Mouse (Mus musculus): ENCODE results near the gene Klkb1. TPM values are rescaled to one million over a fixed set of nuclear protein-coding genes. Genes with fewer than 3 reads are reported as not detected.
"Not testable (repeated sequence)": the region's sequence is repeated elsewhere in the genome, so short reads cannot be mapped to it uniquely, and the experiment has no call there.

Klkb1 gene
- polyA plus RNA-seq (2015; fragmentation: Nextera tagmentation; extraction: Ambion mirVana): not detected in 2 replicates

GRCm38 (mm10) chr8:45294687-45295086 lies at the start of gene Klkb1:
TSS of gene Klkb1 (minus strand) at chr8:45294859.
- Histone ChIP-seq H3K9me3 (no peaks in the 10 kb centered on the region), H3K4me3 (no peak within 1 kb of the TSS), H3K27me3 (no peaks in the 10 kb centered on the region), H3K9ac (replicated peaks) (no peak within 1 kb of the TSS), H3K4me2 (replicated peaks) (no peak within 1 kb of the TSS), H3K27ac (replicated peaks) (no peak within 1 kb of the TSS), H3K4me1 (0 out of 2 replicates have a peak, but pooled peaks cover 3% of the 10 kb centered on the region), H3K36me3 (no peaks in the 10 kb centered on the region)
- no peak for ATAC-seq (replicated peaks)
- WGBS: 89% methylated on average over 7 of the region's 7 CpGs

DNA sequence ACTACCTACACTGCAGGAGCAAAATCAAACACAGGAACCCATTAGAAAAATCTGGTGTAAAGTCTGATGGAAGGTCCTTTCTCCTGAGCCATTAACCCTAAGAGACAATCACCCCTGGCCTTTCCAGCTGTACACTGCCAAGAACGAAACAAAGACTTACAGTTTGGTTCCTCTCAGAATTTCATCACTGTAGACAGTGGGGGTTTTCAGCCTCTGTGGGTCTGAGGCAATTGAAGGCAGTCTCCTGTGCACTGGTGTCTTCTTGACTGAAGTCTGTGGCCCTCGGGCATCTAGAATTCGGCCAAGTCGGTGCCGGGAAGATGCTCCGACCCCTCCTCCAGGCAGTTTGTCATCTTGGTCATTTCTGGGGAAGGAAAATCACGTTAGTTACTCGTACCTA lies 49.6 kb upstream of the Klkb1 start:
- Histone ChIP-seq H3K27ac (replicated peaks) (no peak overlapping the region), H3K9ac (replicated peaks) (no peak overlapping the region), H3K4me3 (no peak overlapping the region), H3K4me2 (replicated peaks) (no peak overlapping the region), H3K36me3 (no peaks in the 10 kb centered on the region), H3K27me3 (no peaks in the 10 kb centered on the region), H3K4me1 (no peaks in the 10 kb centered on the region), H3K9me3 (no peaks in the 10 kb centered on the region)
- 94% methylated on average over 8 of the region's 8 CpGs for WGBS
- ATAC-seq (replicated peaks): no peak

DNA sequence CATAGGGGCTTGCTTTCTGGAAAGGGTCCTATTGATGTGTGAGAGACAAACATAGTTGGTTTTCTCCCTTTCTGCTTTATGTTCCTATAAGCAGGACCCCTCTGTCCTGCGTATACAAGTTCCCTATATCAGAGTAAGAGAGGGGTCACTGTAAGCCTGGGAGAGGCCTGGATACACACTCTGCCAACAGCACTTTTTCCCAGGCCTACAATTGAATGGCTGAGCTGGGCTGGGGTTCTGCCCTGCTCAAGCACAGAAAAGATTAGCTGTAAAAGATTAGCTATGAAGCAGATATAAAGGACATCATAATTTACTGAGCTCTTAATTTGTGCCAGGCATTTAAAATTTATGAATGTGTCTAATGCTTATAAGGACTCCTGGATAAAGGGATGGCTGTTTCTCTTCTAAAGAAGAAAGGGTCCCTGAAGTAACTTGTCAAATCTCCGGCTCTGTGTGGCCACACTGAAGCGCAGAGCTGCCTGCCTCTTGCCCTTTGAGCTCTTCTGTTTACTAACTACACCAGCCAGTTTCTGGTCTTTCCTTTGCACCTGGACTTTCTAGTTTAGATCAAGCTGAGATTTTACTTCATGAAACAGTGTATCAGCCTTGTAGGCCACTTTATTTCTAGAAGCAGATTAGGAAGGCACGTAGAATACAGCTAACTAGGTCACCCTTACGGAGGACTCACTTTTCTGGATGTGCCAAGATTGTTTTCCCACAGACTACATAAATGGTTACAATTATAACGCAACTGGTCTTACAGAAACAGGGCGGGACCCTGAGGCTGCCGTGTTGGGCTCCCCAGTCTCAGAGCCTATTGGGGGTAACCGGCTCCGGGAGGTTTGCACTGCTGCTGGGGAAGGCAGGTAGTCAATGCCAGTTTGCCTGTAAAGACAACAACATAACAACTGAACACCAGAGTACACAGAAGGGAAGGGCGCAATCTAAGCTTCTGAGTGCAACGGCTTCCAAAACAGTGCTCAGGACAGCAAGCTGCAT lies 47.3 kb upstream of the Klkb1 start:
- H3K4me1 ChIP-seq: no peaks in the 10 kb centered on the region
- no peaks in the 10 kb centered on the region for H3K36me3 ChIP-seq
- no peak overlapping the region for H3K27ac ChIP-seq (replicated peaks)
- ATAC-seq (replicated peaks): no peak
- no peaks in the 10 kb centered on the region for H3K27me3 ChIP-seq
- 86% methylated on average over 12 of the region's 12 CpGs for WGBS
- no peak overlapping the region for H3K4me2 ChIP-seq (replicated peaks)
- H3K9me3 ChIP-seq: no peaks in the 10 kb centered on the region
- no peak overlapping the region for H3K9ac ChIP-seq (replicated peaks)
- H3K4me3 ChIP-seq: no peak overlapping the region

DNA sequence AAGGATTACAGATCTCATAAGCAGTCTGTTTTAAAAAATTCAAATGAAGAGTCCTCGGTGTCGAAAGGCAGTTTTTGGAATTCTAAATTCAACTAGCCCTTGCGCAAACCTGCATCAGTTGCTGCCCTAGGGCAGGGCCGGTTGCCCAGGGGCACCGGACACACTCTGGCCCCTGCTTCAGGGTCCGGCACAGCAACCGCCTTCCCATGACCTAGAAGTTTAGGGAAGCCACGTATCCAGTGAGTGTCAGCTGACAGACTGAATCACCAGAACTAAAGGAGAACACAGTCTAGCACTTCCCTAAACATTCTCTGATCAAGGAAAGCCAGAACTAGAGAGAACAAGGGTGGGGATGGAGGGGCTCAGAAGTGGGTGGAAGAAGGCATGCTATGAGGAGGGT lies 38.8 kb upstream of the Klkb1 start:
- Histone ChIP-seq H3K27me3 (no peaks in the 10 kb centered on the region), H3K27ac (replicated peaks) (no peak overlapping the region), H3K4me2 (replicated peaks) (peak overlapping the region; percentile 94), H3K9me3 (no peaks in the 10 kb centered on the region), H3K36me3 (no peaks in the 10 kb centered on the region), H3K4me1 (peaks cover 5% of the 10 kb centered on the region), H3K4me3 (peak overlapping the region; percentile 52), H3K9ac (replicated peaks) (peak overlapping the region; percentile 56)
- WGBS: 3% methylated on average over 8 of the region's 8 CpGs
- ATAC-seq (replicated peaks): peak; percentile 51

- Histone ChIP-seq H3K4me2 (replicated peaks) (peak within 1 kb of the TSS; percentile 94), H3K4me1 (peaks cover 5% of the 10 kb centered on the region), H3K9me3 (no peaks in the 10 kb centered on the region), H3K9ac (replicated peaks) (peak within 1 kb of the TSS; percentile 56), H3K36me3 (no peaks in the 10 kb centered on the region), H3K27me3 (no peaks in the 10 kb centered on the region), H3K4me3 (peak within 1 kb of the TSS; percentile 52), H3K27ac (replicated peaks) (no peak within 1 kb of the TSS)
- peak; percentile 64 for ATAC-seq (replicated peaks)
- under 1% methylated on average over 44 of the region's 44 CpGs for WGBS
Observed at GRCm38 (mm10) chr8:45332685-45333409, 38.2 kb upstream of the Klkb1 start, which contains the start of gene Cyp4v3. TSS of gene Cyp4v3 (minus strand) at chr8:45333216.

- WGBS: 76% methylated on average over 3 of the region's 3 CpGs
- no peak overlapping the region for H3K9ac ChIP-seq (replicated peaks)
- H3K27ac ChIP-seq (replicated peaks): no peak overlapping the region
- no peak overlapping the region for H3K4me3 ChIP-seq
- no peaks in the 10 kb centered on the region for H3K36me3 ChIP-seq
- no peak overlapping the region for H3K4me2 ChIP-seq (replicated peaks)
- no peaks in the 10 kb centered on the region for H3K27me3 ChIP-seq
- H3K4me1 ChIP-seq: peaks cover 5% of the 10 kb centered on the region
- no peaks in the 10 kb centered on the region for H3K9me3 ChIP-seq
- no peak for ATAC-seq (replicated peaks)
Observed at GRCm38 (mm10) chr8:45330856-45331255, 36.2 kb upstream of the Klkb1 start.

DNA sequence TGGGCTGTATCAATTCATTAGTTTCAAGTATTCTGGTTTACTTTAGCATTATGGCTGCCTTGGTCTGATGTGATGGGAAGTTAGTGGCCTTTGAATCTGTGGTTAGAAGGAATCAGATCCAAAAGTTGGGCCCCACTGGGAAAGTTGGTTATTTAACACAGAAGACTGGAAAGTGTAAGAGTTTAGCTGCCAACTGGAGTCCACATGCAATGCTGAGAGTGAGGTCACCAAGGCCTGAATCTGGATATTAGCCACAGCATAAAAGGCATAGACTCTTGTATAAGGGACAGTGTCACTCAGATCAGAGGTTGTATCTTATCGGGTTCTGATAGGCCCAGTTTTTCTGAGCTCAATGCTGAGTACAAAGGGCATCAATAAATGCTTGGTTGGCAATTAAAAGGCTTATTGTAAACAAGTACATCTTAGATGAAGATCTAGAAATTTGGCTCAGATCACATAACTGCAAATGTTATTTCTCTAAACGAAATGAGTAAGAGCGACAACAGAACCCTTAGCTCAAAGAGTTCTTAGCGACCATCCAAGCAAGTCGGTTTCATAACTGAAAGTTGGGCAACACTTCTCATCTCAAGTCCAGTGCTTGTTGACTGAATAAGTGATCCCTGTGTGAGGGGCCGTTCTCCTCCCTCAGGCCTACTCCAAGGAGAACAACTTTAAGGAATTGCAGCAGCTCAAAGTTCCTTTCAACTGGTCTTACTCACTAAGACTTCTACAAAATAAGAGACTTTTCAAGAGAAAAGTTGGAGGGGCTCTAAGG lies 34.7 kb upstream of the Klkb1 start:
- Histone ChIP-seq H3K9ac (replicated peaks) (no peak overlapping the region), H3K4me3 (no peak overlapping the region), H3K4me2 (replicated peaks) (no peak overlapping the region), H3K36me3 (no peaks in the 10 kb centered on the region), H3K9me3 (no peaks in the 10 kb centered on the region), H3K4me1 (peaks cover 5% of the 10 kb centered on the region), H3K27ac (replicated peaks) (no peak overlapping the region), H3K27me3 (no peaks in the 10 kb centered on the region)
- 93% methylated on average over 6 of the region's 6 CpGs for WGBS
- ATAC-seq (replicated peaks): no peak

GRCm38 (mm10) chr8:45327076-45327475 lies 32.4 kb upstream of the Klkb1 start:
- H3K4me1 ChIP-seq; H3K27ac ChIP-seq (replicated peaks); H3K36me3 ChIP-seq; H3K4me3 ChIP-seq; H3K27me3 ChIP-seq; H3K9ac ChIP-seq (replicated peaks); ATAC-seq (replicated peaks); H3K4me2 ChIP-seq (replicated peaks); H3K9me3 ChIP-seq: not testable (repeated sequence)

GRCm38 (mm10) chr8:45324151-45324550 lies 29.5 kb upstream of the Klkb1 start:
- H3K27ac ChIP-seq (replicated peaks): no peak overlapping the region
- 86% methylated on average over 4 of the region's 4 CpGs for WGBS
- ATAC-seq (replicated peaks): no peak
- no peaks in the 10 kb centered on the region for H3K36me3 ChIP-seq
- H3K4me1 ChIP-seq: no peaks in the 10 kb centered on the region
- no peak overlapping the region for H3K9ac ChIP-seq (replicated peaks)
- H3K4me3 ChIP-seq: no peak overlapping the region
- H3K9me3 ChIP-seq: no peaks in the 10 kb centered on the region
- H3K4me2 ChIP-seq (replicated peaks): no peak overlapping the region
- H3K27me3 ChIP-seq: no peaks in the 10 kb centered on the region

DNA sequence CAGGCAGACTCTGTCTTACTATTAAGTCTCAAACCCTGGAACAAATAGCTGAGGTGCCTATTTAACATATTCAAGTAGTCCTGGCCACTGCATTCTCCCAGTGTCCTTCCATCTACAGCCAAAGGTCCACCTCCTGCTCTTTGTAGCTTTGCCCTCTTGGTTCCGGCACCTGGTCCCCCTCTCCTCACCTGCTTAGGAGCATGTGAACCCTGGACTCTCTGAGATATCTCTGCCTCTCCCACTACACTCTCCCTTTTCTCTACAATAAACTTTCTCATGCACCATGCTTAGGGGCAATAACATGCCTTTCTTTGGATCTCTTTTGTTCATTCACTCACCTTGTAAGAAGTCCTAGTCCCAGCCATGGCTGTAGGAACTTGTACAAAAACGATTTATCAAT lies 26.7 kb upstream of the Klkb1 start:
- H3K9me3 ChIP-seq: no peaks in the 10 kb centered on the region
- no peak overlapping the region for H3K4me3 ChIP-seq
- H3K4me2 ChIP-seq (replicated peaks): no peak overlapping the region
- H3K27ac ChIP-seq (replicated peaks): no peak overlapping the region
- no peaks in the 10 kb centered on the region for H3K36me3 ChIP-seq
- H3K4me1 ChIP-seq: no peaks in the 10 kb centered on the region
- H3K9ac ChIP-seq (replicated peaks): no peak overlapping the region
- WGBS: 84% methylated on average over 2 of the region's 2 CpGs
- H3K27me3 ChIP-seq: no peaks in the 10 kb centered on the region
- no peak for ATAC-seq (replicated peaks)

GRCm38 (mm10) chr8:45320930-45321329 lies 26.3 kb upstream of the Klkb1 start:
- Histone ChIP-seq H3K9ac (replicated peaks) (no peak overlapping the region), H3K4me1 (no peaks in the 10 kb centered on the region), H3K27me3 (no peaks in the 10 kb centered on the region), H3K36me3 (no peaks in the 10 kb centered on the region), H3K4me3 (no peak overlapping the region), H3K4me2 (replicated peaks) (no peak overlapping the region), H3K27ac (replicated peaks) (no peak overlapping the region), H3K9me3 (no peaks in the 10 kb centered on the region)
- ATAC-seq (replicated peaks): no peak
- WGBS: 74% methylated on average over 1 of the region's 1 CpGs

- no peak overlapping the region for H3K4me3 ChIP-seq
- H3K27ac ChIP-seq (replicated peaks): no peak overlapping the region
- H3K9ac ChIP-seq (replicated peaks): no peak overlapping the region
- no peaks in the 10 kb centered on the region for H3K27me3 ChIP-seq
- ATAC-seq (replicated peaks): no peak
- H3K9me3 ChIP-seq: no peaks in the 10 kb centered on the region
- no peak overlapping the region for H3K4me2 ChIP-seq (replicated peaks)
- no peaks in the 10 kb centered on the region for H3K4me1 ChIP-seq
- no peaks in the 10 kb centered on the region for H3K36me3 ChIP-seq
- WGBS: 87% methylated on average over 4 of the region's 4 CpGs
Observed at GRCm38 (mm10) chr8:45310967-45311366, 16.3 kb upstream of the Klkb1 start.

Measured in forebrain, embryonic 15.5 days (tissue).